Mouse (Mus musculus) lung, embryonic 14.5 days (tissue): ENCODE data around the gene Sec22a. TPM values are rescaled to one million over a fixed set of nuclear protein-coding genes. Genes with fewer than 3 reads are reported as not detected.
A peak's percentile ranks its signal among the peaks of the same experiment; 100 is the strongest.

Experiments
- ATAC-seq: fragments of 200-750 bp; cut with Nextera tagmentation; 2 replicates; pipeline ENCODE4 v1.8.0; 2017; ENCODE audit warnings: mild to moderate bottlenecking, moderate TSS enrichment, moderate library complexity; ENCODE audit not compliant: insufficient read depth
- DNase-seq: peaks from one replicate; pipeline ENCODE4 v3.0.0-alpha.2; 2015
- H3K27ac ChIP-seq: fragments of 300-500 bp; sonication (generic); 2 replicates; pipeline ENCODE4 v1.5.1; 2014; ENCODE audit warnings: low read depth, mild to moderate bottlenecking, moderate library complexity
- H3K27me3 ChIP-seq: fragments of 300-500 bp; sonication (generic); 2 replicates; pipeline ENCODE4 v1.6.1; 2014; ENCODE audit warnings: low read length, control low read depth; ENCODE audit not compliant: insufficient read depth
- H3K36me3 ChIP-seq: fragments of 300-500 bp; sonication (generic); 2 replicates; pipeline ENCODE4 v1.6.1; 2014; ENCODE audit warnings: control low read depth; ENCODE audit not compliant: insufficient read depth
- H3K4me1 ChIP-seq: fragments of 300-500 bp; sonication (generic); 2 replicates; pipeline ENCODE4 v1.6.1; 2014; ENCODE audit warnings: antibody characterized with exemption, control low read depth; ENCODE audit not compliant: insufficient read depth
- H3K4me2 ChIP-seq: fragments of 300-500 bp; sonication (generic); 2 replicates; pipeline ENCODE4 v1.6.1; 2014; ENCODE audit warnings: mild to moderate bottlenecking
- H3K4me3 ChIP-seq: fragments of 300-500 bp; sonication (generic); 2 replicates; pipeline ENCODE4 v1.5.1; 2014; ENCODE audit warnings: low read depth, low read length
- H3K9ac ChIP-seq: fragments of 300-500 bp; sonication (generic); 2 replicates; pipeline ENCODE4 v1.6.1; 2014
- H3K9me3 ChIP-seq: fragments of 300-500 bp; sonication (generic); 2 replicates; pipeline ENCODE4 v1.6.1; 2016; ENCODE audit warnings: low read depth, low read length, control low read depth
- CTCF ChIP-seq: IDR thresholded peaks from 2 replicates; pipeline ENCODE4 v1.5.1; 2016; ENCODE audit warnings: antibody characterized with exemption, low read depth
- WGBS: fragments of 180-500 bp; shearing (Covaris S2); extraction: QIAGEN DNeasy Blood & Tissue Kit; methylation state at CpG from one replicate; pipeline ENCODE4 v1.1.7; 2014; 5-methylcytosine and 5-hydroxymethylcytosine counted together
- polyA plus RNA-seq: library from polyadenylated mRNA; unstranded; fragments of >200 nt; fragmentation: Nextera tagmentation; extraction: Ambion mirVana; gene quantifications from 2 replicates; pipeline ENCODE4 v1.2.1, GENCODE M21; 2014

The Sec22a gene
- polyA plus RNA-seq, 1 experiment from 2014 or later = 52.1 TPM

DNA sequence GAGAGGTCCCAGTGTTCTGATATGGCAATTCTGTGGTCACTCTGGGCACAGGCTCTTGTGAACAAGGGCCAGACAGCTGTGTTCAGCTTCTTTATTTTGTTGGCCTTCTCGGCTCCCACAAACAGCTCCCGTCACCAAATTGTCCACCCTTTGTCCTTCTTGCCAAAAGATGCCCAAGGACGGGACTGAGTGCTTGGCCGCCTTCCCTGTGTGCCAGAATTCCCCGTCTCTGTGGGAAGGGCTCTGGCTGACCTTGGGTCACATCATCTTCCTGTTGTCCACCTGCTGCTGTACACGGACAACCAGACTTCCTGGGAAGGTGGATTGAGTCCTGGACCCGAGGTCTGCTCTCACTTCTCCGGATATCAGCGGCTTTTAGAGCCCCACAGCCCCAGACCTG is 77.9 kb downstream of the Sec22a start:
- H3K9me3 ChIP-seq = no peaks in the 10 kb centered on the region
- H3K4me1 ChIP-seq = no peaks in the 10 kb centered on the region
- H3K9ac ChIP-seq = no peak overlapping the region
- 70% methylated on average over 9 of the region's 9 CpGs for whole genome bisulfite sequencing
- TF ChIP-seq CTCF = no peak
- no peak for DNase-seq
- H3K27me3 ChIP-seq = no peaks in the 10 kb centered on the region
- H3K36me3 ChIP-seq = no peaks in the 10 kb centered on the region
- no peak overlapping the region for H3K27ac ChIP-seq
- no peak overlapping the region for H3K4me2 ChIP-seq
- ATAC-seq = no peak
- no peak overlapping the region for H3K4me3 ChIP-seq

DNA sequence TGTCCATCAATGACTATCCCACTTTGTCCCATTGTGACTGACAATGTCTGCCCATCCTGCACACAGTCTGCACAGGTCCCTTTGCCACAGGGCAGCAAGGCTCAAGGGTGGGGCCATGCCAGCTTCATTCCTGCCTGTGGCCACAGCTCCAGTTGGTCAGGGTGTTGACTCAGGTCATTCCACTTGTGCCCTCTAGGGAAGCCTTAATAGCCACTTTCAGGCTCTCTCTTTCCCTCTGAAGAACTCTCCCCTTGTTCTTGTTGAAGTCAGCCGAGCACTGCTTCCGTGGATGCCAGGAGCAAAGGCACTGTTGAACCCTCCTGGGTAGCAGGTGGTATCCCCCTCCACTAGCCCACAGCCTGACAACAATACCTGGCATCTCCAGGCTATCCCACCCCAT is 81.3 kb downstream of the Sec22a start:
- Histone ChIP-seq H3K9me3 (no peaks in the 10 kb centered on the region), H3K4me1 (no peaks in the 10 kb centered on the region), H3K4me3 (no peak overlapping the region), H3K4me2 (no peak overlapping the region), H3K27ac (no peak overlapping the region), H3K9ac (no peak overlapping the region), H3K27me3 (no peaks in the 10 kb centered on the region), H3K36me3 (no peaks in the 10 kb centered on the region)
- WGBS = 63% methylated on average over 2 of the region's 2 CpGs
- no peak for DNase-seq
- no peak for TF ChIP-seq CTCF
- ATAC-seq = no peak

DNA sequence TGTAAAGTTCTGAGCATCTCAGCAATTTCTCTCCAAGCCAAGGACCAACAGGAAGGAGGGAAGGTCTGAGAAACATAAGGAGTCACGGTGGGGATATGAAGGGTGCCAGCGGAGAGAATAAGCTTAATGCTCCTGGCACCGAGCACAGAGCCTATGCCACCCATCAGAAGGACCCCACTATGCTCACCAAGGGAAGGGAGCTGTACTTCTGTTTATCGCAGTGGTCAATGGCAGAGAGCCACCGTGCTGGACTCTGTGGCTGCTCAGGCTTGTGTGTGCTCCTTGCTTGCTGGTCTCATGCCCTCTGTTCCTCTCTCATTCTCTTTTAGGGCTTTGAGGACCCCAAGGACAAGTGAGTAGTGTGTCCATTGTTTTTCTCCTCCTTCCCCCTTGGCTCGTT is 85.6 kb downstream of the Sec22a start:
- Histone ChIP-seq H3K36me3 (no peaks in the 10 kb centered on the region), H3K4me3 (no peak overlapping the region), H3K27me3 (no peaks in the 10 kb centered on the region), H3K4me2 (no peak overlapping the region), H3K9me3 (no peaks in the 10 kb centered on the region), H3K4me1 (no peaks in the 10 kb centered on the region), H3K9ac (no peak overlapping the region), H3K27ac (no peak overlapping the region)
- no peak for TF ChIP-seq CTCF
- DNase-seq = no peak
- WGBS = 76% methylated on average over 6 of the region's 6 CpGs
- ATAC-seq = no peak

DNA sequence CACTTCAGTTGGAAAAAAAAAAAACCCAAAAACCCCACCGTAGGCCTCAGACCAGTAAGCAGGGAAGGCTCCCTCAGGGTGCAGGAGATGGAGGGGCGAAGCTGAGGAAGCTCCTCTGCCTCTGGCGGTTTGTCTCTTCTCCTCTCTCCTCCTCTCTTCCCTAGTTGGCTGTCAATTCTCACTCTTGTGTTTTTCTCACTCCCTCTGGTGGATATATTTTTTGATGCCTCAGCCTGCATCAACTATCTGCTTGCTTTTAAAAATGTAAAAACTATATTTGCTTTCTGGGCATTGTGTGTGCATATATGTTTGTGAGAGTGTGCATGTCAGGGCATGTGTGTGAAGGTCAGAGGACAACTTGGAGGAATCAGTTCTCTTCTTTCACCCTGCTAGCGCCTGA is 91.3 kb downstream of the Sec22a start:
- WGBS = 62% methylated on average over 4 of the region's 4 CpGs

DNA sequence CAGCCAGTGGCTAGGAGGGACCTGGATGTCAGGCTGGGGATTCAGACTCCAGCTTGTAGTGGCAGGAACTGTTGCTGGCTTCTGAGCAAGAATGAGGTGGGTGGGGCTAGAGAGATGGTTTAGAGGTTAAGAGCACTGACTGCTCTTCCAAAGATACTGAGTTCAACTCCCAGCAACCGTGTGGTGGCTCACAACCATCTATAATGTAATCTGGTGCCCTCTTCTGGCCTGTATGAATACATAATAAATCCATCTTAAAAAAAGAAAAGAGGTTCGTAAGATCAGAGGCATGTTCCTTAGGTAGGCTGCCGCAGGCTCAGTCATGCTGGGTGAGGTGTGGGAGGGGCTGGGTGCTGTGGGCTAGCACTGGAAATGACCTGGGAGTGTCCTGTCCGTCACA is 92.1 kb downstream of the Sec22a start:
- H3K4me2 ChIP-seq = no peak overlapping the region
- H3K27me3 ChIP-seq = no peaks in the 10 kb centered on the region
- no peaks in the 10 kb centered on the region for H3K4me1 ChIP-seq
- no peaks in the 10 kb centered on the region for H3K36me3 ChIP-seq
- H3K4me3 ChIP-seq = no peak overlapping the region
- ATAC-seq = no peak
- peak; percentile 50 for DNase-seq
- 38% methylated on average over 4 of the region's 4 CpGs for WGBS
- no peaks in the 10 kb centered on the region for H3K9me3 ChIP-seq
- TF ChIP-seq CTCF = peak; percentile 58
- H3K9ac ChIP-seq = no peak overlapping the region
- H3K27ac ChIP-seq = no peak overlapping the region

More for the DNA sequence above, 91.3 kb downstream of the Sec22a start:
- DNase-seq (peak; percentile 33), ATAC-seq (no peak)
- H3K4me3 ChIP-seq = no peak overlapping the region
- no peaks in the 10 kb centered on the region for H3K27me3 ChIP-seq
- no peaks in the 10 kb centered on the region for H3K4me1 ChIP-seq
- no peak overlapping the region for H3K27ac ChIP-seq
- no peaks in the 10 kb centered on the region for H3K36me3 ChIP-seq
- H3K4me2 ChIP-seq = no peak overlapping the region
- TF ChIP-seq CTCF = peak; percentile 47
- H3K9ac ChIP-seq = no peak overlapping the region
- H3K9me3 ChIP-seq = no peaks in the 10 kb centered on the region

DNA sequence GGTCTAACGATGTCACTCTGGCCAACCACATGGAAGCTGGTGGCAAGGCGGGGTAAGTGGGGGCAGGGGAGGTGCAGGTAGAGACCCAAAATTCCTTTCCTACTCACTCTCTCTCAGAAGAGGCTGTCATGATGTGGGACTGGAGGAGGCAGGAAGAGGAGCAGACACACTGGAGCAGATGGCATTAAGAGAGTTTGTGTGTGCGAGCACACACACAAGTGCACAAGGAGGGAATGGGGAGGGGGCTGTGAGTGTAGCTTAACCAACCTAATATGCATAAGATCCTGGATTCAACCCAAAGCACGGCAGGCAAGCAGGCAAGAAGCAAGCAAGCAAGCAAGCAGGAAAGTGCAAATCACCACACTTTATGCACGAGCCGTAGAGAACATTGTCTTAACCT is 92.8 kb downstream of the Sec22a start:
- Histone ChIP-seq H3K27me3 (no peaks in the 10 kb centered on the region), H3K9me3 (no peaks in the 10 kb centered on the region), H3K9ac (no peak overlapping the region), H3K4me2 (no peak overlapping the region), H3K27ac (no peak overlapping the region), H3K4me3 (no peak overlapping the region), H3K4me1 (no peaks in the 10 kb centered on the region), H3K36me3 (no peaks in the 10 kb centered on the region)
- no peak for TF ChIP-seq CTCF
- ATAC-seq = 0 out of 2 replicates have a peak, but pooled peaks have one; percentile 10
- WGBS = 74% methylated on average over 6 of the region's 6 CpGs
- DNase-seq = no peak

DNA sequence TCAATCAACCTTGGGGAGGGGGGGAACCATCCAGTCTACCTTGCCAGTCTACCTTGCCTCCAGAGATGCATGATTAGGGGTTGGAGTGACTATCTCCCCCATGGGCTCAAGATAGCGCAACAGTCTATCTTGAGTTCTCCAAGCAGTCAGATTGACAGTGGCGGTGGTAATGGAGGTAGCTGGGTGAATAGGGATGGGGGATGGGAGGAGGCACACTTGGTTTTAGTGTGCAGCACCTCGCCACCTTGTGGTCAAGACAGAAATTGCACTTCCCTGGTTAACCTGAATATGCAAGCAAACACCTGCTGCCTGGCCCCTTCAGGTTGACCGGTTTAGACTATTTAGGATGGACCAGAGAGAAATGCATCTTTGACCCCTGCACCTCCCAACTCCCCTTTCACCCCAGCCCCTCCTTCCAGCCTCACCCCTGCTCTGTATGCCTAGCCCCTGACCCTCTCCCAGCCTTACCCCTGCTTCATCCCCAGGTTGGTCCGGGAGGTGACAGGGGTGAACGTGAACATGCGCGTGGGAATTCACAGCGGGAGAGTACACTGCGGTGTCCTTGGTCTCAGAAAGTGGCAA is 93.3 kb downstream of the Sec22a start:
- Histone ChIP-seq H3K27ac (no peak overlapping the region), H3K4me2 (no peak overlapping the region), H3K9ac (no peak overlapping the region), H3K36me3 (no peaks in the 10 kb centered on the region), H3K9me3 (no peaks in the 10 kb centered on the region), H3K4me3 (no peak overlapping the region), H3K27me3 (no peaks in the 10 kb centered on the region), H3K4me1 (no peaks in the 10 kb centered on the region)
- peak; percentile 95 for DNase-seq
- TF ChIP-seq CTCF = peak; percentile 97
- peak; percentile 59; the same call in 1 of the 2 replicates for ATAC-seq
- WGBS = 38% methylated on average over 10 of the region's 10 CpGs

Other genes with a start within 250 kb of the Sec22a start
- gene Adcy5, start 209.0 kb downstream of the Sec22a start, polyA plus RNA-seq = 1.8 and 1.9 TPM in 2 replicates
- gene Pdia5, start 127.0 kb upstream of the Sec22a start, polyA plus RNA-seq = 16.5 and 18.4 TPM in 2 replicates
- gene Sema5b, start 177.2 kb upstream of the Sec22a start, polyA plus RNA-seq = 2.7 and 3.3 TPM in 2 replicates